Mouse (Mus musculus) gastrocnemius, postnatal 14 days (tissue): ENCODE measurements around the gene Gm28036. TPM values are rescaled to one million over a fixed set of nuclear protein-coding genes. Genes with fewer than 3 reads are reported as not detected.

Experiments used
- DNase-seq: peaks from one replicate; pipeline ENCODE4 v3.0.0; 2021; ENCODE audit warnings: mixed read lengths
- intact Hi-C: fragments of 180-260 bp; cut with DNase I; formaldehyde crosslinking; loops from one replicate; pipeline ENCODE4 v1.15.1; 2025; ENCODE audit warnings: low total_unique reads
- total RNA-seq, 2 experiments: library from RNA; stranded (reverse); gene quantifications; 2 replicates each; pipeline ENCODE4 v1.2.3; 2021

Gene Gm28036
- total RNA-seq, 2 experiments from 2014 or later = 4.4 to 9.5 TPM

DNA sequence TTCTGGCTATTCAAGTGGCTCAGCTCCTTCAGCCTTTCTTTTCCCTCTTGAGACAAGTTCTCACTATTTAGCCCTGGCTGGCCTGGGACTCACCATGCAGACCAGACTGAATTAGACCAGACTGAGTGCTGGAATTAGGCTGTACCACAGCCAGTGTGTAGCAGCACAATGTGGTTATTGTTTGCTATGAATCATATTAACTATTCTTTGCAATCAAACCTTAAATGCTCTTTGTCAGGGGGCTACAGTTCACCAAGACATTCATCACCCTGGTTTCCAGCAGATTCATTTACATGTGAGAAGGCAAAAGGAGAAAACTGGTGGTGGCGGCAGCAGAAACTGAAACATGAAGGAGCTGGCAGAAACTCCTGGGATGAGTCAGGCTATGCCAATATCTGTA is 37.1 kb downstream of the Gm28036 start:
- intact Hi-C loops = no loop called here

DNA sequence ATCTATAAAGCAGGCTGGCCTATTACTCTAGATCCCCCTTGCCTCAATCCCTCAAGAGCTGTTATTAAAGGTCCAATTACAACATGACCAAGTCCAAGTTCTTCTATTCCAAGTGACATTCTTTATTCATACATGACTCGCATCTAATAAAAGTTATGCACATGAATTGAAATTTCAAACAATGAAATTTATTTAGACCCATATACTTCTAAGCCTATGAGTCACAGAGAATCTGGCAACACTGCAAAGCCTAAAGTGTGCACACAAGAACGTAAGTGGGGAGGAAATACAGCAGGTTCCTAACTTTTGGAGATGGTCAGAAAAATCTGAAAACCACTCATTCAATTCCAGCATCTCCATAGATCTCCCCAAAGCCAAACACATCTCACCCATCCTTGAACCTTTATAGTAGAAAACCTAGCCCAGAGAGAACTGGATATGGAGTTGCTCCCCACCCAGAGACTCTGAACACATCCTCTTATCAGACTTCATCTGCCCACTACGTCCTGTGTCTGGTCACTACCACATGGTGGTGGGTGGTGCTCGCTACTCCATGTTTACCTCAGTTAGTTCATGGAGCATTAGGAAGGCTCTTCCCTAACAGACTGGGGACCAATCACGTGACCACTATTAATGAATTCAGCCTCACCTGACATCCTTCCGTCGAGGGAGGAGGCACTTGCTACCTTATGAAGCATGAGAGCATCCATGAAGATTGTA is 39.3 kb downstream of the Gm28036 start:
- DNase-seq = no peak
- intact Hi-C loops = no loop called here

More for the DNA sequence above, 37.1 kb downstream of the Gm28036 start:
- DNase-seq = no peak

DNA sequence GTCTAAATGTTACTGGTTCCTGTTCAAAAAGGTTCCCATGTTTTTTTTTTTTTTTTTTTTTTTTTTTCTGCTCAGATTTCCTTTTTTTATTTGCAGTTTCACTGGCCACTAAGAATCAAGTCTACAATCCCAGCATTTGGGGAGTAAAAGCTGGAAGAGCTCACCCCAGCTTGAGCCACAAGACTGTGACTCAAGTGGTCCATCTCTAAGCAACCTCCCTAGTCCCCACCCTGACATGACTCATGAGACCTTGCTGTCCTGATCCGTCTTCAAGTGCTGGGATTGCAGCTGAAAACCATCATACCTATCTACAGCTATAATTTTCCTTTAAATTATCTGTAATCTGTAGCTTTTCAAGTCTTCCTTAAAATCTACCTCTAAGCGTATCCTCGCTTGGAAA is 42.4 kb downstream of the Gm28036 start:
- intact Hi-C loops = no loop called here
- DNase-seq = no peak

DNA sequence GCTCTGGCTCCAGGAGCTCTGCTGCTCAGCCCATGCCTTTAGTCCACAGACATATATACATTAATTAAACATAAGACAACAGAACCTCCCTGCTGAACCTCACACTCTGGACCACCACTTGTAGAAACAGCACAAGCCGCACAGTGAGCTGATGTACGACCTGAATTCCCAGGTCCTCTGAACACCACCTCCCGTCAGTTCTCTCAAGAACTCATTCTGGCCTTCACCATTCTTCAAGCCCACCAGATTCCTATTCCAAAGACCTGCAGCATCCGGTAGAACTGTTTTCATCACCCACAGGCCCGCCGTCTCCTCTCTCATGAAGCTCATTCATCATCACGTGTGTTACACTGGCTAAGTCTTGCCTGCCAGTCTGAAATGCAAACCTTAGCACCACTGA is 46.5 kb downstream of the Gm28036 start:
- intact Hi-C loops = no loop called here
- no peak for DNase-seq

DNA sequence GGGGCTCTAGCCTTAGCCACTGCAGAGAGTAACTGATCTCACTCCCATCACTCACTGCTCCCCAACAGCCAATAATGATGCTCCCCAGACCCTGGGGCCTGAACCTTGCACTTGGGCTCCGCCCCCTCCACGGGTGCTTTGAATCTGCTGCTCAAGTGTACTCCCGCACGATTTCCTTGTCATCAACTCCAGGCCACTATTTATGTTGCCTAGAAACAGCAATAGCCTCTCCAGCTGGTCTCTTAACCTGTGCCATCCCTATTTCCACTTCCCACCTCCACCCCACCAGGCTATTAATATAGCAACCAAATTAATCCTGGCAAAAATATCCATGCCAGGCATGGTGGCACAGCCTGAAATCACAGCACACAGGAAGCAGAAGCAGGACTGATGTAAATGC is 47.2 kb downstream of the Gm28036 start:
- DNase-seq = no peak
- intact Hi-C loops = no loop called here

DNA sequence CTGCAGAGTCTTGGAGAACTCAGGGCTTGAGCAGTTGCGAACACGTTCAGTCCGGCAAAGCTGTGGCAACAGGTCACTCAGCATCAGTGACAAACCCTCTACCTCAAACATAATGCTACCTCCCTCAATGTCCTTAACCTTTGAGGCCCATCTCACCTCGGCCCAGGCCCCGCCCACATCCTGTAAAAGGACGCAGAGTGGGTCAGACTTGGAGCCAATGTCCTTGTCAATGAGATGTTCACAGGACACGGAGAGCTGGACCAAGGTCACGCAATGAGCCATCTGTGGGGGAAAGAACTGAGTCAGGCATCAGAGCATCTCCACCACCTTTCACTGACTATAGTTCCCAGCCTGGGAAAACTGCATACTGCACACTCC is 47.7 kb downstream of the Gm28036 start:
- DNase-seq = no peak
- intact Hi-C loops = no loop called here

DNA sequence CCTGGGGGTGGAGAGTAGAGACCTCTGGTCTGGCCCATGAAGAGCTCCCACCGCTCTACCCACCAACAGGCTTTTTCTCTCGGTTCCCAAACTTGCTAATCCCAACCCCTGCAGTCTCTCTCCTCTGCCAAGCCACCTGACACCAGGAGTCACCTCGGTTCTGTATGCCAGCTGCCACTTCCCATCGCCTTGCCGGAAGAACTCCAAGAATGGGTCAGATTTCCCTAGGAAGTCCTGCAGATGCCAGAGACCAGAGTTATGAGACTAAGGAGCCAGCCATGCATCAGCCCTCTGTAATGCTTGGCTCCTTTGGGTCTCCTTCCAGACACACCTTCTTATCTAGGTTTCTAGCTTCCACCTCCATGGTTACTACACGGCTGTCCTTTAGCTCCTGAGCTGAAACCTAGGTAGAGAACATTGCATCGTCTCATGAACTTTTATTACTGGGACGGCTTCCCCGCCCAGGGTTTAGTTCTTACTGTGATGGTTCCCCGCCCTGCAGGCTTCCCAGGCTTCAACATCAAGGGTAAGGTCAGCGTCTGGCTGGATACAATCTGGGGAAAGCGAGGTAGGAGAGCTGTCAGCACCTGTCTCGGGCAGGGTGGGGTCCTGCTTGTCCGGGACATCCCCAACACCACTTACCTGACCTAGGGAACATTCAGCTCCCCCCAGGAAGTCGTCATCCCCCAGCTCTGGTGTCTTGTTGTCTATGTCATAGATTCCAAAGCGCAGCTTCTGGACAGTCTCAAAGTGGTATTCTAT is 48.3 kb downstream of the Gm28036 start:
- DNase-seq = no peak

DNA sequence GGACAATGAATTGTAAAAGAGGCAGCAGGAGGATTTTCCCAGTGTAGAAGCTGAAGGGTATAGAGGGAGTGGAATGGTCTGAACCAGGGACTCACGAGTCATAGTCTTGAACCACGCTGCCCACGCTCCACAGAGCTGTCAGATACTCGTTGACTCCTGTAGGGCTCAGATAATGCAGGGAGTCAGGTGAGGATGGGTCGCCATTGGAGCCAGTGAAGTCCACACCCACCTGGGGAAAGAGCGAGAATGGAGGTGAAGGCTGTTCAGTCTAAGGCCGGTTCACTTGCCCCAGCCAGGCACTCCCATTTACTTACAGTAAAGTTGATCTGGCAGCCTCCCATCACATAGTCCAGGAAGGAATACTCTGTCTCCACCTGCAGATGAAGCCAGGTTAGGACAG is 49.4 kb downstream of the Gm28036 start:
- intact Hi-C loops = no loop called here
- DNase-seq = no peak

More for the DNA sequence above, 48.3 kb downstream of the Gm28036 start:
- intact Hi-C loops = no loop called here

DNA sequence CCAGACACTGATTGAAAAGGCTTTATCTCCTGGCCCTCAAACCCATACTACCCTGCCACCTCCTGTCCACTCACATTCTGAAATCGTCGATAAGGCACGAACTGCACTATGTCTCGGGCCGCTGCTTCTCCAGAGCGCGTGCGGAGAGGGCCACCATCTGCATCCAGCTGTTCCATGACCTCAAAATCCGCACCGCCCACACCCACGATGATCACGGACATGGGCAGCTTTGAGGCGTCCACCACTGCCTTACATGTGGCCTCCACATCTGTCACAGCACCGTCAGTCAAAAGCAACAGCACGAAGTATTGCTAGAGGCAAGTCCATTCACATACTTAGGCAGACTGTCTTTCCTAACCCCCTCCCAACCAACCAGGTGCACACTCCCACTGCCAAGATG is 53.2 kb downstream of the Gm28036 start:
- intact Hi-C loops = no loop called here
- no peak for DNase-seq

DNA sequence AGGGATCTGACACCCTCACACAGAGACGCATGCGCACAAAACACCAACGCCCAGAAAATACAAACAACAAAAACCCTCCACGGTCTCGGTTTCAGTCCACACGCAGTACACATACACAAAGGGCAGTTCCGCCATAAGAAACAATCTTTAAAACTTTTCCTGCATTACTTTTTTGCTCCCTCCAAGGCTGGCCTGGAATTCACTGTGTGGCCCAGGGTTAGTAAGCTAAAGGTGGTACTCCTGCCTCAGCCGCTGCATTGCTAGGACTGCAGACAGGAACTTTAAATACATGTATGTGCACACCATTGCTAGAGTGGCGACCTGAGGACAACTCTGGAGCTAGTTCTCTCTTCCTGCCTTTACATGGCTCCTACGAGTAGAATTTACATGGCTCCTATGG is 55.7 kb downstream of the Gm28036 start:
- intact Hi-C loops = no loop called here
- no peak for DNase-seq

DNA sequence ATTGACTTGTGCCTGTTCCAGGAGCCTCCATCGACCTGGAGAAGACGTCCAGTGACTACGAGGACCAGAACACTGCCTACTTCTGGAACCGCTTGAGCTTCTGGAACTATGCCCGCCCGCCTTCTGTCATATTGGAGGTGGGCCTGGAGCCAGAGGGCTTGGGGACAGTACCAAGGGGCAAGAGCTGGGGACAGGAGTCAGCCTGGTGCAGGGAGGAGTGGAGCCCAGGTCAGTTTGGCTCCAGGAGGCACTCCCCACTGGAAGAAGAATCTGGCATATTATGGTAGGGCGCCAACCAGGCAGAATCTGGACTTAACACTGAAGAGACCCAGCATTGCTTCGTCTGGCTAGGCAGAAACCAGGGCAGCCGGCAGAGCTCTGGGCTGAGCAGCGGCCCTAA is 59.0 kb downstream of the Gm28036 start:
- DNase-seq = no peak
- intact Hi-C loops = no loop called here

DNA sequence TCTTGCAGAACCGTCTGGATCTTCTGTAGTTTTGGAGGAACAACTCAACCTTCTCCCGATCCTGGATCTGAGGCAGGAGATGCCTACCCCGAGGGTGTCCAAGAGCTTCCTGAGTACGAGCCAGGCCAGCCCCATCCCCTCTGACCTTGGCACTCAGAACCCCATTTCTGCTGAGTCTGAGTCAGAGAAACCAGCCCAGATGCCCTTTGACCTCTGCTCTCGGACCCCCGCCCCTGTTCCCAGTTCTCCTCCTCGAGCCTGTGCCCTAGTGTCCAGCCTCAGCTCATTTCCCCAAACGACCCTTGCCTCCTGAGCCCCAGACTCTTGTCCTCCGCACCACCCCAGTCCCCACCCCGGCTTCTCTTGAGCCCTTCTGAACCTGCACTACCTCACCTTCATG is 60.8 kb downstream of the Gm28036 start:
- no peak for DNase-seq
- intact Hi-C loops = no loop called here

DNA sequence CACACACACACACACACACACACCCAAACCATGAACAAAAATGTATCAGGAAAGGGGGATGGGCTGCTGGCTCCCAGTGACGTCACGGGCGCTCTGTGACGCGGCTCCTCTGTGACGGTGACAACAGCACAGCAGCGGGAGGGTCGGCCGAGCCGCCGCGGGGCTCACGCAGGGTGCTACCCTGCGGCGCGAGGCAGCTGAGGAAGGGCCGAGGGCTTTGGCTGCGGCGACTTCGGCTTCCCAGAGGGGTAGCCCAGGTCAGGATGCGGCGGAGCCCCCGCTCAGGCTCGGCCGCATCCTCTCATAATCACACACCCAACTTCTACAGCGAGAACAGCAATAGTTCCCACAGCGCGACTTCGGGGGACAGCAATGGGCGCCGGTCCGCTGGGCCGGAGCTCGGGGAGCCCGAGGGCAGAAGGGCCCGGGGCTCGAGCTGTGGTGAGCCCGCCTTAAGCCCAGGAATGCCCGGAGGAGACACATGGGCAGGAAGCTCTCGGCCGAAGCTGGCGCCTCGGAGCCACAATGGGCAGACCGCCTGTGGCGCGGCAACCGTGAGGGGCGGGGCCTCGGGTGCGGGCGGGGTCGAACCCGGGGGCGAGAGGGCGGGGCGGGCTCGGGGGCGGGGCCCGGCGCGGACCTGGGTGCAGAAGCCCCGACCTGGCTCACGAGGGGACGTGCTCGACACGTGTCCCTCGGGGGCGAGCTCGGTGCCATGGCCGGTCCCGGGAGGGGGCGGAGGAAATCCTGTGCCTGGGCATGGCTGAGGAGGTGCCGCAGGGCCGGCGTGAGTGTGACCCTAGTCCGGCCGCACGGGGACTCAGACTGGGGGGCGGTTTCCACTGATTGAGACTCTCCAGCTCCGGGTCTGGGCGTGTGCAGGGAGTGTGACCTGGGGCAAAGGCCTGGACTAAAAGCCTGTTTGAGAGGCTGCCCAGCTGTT is 61.5 kb downstream of the Gm28036 start, which contains the start of gene Spag4:
Gene Spag4, plus strand, starts transcription at position 77 of the 943 bp plus-strand sequence.
- peak; percentile 73 for DNase-seq
- intact Hi-C loops = no loop called here

DNA sequence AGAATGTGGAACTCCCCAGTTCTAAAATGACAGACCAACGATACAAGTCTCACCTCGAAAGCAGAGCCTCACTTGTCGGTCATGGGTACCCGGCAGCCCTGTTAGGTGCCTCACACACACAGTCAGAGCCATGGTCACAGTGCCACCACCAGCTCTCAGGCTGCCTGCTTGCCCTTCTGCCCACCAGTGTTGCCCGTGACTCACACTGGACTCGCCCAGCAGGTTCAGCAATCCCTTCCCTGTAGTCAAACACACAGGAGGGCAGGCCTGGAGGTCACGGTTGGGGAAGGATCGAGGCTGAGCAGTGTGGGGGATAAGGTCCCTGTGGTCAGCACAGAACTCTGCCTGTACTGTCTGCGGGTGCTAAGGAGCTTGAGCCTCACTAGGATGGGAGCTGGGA is 74.1 kb downstream of the Gm28036 start, which contains the start of gene Fer1l4:
Gene Fer1l4, minus strand, starts transcription at position 132 of the 400 bp plus-strand sequence.
- intact Hi-C loops = no loop called here
- DNase-seq = no peak

DNA sequence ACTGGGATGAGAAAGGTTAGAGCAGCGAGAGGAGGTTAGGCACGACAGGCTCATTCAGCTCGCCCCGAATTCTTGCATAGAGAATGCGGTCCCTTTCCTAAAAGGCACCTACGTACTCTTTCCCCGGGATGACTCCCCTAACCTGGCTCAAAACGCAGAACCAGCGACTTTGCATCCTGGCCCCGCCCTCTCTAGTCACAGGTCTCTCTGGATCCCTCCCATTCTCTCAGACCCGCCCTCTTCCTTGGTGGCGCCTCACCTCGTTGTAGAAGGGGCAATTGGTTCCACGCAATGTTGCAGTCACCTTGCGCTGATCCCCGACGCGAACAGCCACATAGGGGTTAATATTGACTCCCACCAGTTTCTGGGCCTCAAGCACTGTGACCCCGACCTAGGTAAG is 79.0 kb downstream of the Gm28036 start:
- DNase-seq = no peak
- intact Hi-C loops = no loop called here

DNA sequence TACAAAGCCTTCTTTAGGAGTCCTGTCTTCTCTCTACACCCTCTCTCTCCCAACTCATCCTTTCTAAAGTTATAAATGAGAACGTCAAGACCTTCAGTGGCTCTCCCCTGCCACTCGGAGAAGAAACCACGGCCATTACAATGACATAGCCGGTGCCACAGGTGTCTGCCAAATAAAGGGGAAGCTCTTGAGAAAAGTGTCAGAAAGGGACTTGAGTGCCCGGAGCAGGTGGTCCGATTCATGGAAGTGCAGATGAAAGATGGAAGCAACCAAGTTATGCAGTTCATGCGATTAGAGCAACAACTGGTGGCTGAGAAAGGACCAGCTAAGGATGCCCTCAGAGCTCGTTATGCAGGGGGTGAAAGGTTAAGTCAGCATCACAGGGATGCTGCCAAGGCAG is 84.0 kb downstream of the Gm28036 start:
- no peak for DNase-seq
- intact Hi-C loops = no loop called here

DNA sequence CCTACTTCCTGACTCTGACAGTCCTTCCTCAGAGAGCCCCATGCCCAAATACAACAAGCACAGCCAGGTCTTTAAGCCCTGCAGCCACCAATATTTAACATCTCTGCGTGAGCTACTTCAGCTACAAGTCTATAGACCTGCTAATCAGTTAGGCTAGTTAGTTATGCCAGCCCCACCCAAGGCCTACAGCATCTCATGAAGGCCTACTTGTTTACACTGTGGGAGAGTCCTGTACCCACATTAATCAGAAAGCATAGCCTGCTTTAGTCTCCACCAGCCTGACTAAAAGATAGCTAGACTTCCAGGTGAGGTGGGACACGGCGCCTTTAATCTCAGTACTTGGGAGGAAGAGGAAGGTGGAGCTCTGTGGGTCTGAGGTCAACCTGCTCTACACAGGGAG is 87.5 kb downstream of the Gm28036 start:
- intact Hi-C loops = no loop called here

DNA sequence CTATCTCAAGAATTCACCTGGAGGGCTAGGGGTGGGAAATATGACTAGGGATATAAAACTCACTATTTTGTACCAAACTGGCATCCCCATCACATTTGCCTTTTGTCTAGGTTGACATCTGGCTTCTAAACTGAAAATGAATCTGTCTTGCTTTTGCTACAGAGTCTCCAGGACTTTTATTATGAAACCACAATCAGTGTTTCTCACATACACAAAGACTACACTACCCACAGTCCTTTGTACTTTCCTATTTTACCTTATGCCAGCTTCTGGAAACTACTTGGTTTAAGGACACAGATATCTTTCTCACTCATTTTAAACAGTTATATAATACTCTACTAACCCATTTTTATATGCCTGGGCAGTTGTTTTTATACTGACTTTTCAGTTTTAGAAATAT is 101.4 kb downstream of the Gm28036 start:
- intact Hi-C loops = no loop called here
- DNase-seq = no peak

More for the DNA sequence above, 87.5 kb downstream of the Gm28036 start:
- DNase-seq = no peak
